Mouse (Mus musculus) CD4-positive, CD25-positive, alpha-beta regulatory T cell, adult 4 months (primary cell): Measurements from ENCODE around the gene Pih1d3. TPM values are rescaled to one million over a fixed set of nuclear protein-coding genes. Genes with fewer than 3 reads are reported as not detected.

Experiments
- ATAC-seq: one replicate; pipeline ENCODE4 v1.8.0; 2017
- polyA plus RNA-seq, 2 experiments: library from polyadenylated mRNA; unstranded; fragments of 100-300 nt; shearing (Covaris generic); gene quantifications; one replicate each; pipeline ENCODE4 v1.2.1; 2017

The Pih1d3 gene
- not detected for polyA plus RNA-seq

- ATAC-seq: no peak
These were observed at the start of gene Pih1d3, which contains the start of gene 4931428L18Rik for GRCm38 (mm10) chr1:31222564-31222963. Gene Pih1d3 (plus strand): TSS chr1:31222838. Gene 4931428L18Rik (minus strand): TSS chr1:31222684.

DNA sequence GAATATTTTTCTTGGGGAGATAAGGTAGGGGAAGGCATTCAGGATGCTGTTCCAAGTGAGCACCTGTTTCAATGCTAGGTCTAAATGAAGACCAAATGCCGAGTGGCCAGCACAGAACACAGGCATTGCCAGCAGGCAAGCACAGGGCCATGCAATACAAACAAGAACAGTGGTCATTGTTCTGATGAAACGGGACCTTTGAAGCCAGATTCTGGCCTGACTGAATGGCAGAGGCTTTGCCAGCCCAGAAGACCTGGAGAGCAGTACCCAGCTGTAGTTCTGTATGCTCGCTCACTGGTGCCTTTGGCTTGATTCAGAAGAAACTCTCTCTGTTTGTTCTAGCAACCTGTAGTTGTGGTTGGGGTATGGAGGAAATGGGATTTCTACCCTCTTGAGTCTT, 47.2 kb upstream of the Pih1d3 start:
- ATAC-seq: no peak

DNA sequence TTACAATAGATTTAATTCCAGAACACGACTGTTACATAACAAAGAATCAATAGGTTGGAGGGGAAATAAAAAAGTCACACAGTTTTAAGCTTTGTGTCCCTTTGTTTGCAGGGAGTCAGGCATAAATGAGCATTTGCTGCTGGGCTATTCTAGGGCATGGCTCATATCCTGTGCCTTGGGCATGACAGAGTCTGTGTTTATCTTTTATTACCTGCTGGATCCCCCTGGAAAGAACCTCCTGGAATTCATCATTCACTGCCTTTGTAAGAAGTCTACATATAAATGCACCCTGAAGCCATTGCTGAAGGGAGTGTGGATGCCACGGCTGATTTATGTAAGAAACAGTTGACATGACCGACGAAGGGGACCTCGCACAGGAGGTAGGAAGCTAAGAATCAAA, 46.5 kb upstream of the Pih1d3 start, which contains the start of gene Lgsn:
Lgsn (plus strand) TSS at position 301 of the 400 bp plus-strand sequence.
- ATAC-seq: no peak

- no peak for ATAC-seq
These were observed 44.4 kb upstream of the Pih1d3 start for GRCm38 (mm10) chr1:31178264-31178663.

- ATAC-seq: no peak
These were observed 32.3 kb upstream of the Pih1d3 start for GRCm38 (mm10) chr1:31190237-31190866.

- ATAC-seq: no peak
These were observed 27.0 kb upstream of the Pih1d3 start for GRCm38 (mm10) chr1:31195633-31196032.

- ATAC-seq: no peak
These were observed 25.7 kb upstream of the Pih1d3 start for GRCm38 (mm10) chr1:31196959-31197358.

- ATAC-seq: no peak
These were observed 18.9 kb upstream of the Pih1d3 start for GRCm38 (mm10) chr1:31203771-31204170.

GRCm38 (mm10) chr1:31205346-31205745, 17.3 kb upstream of the Pih1d3 start:
- ATAC-seq: no peak

- ATAC-seq: no peak
These were observed 16.9 kb upstream of the Pih1d3 start for GRCm38 (mm10) chr1:31205770-31206169.

DNA sequence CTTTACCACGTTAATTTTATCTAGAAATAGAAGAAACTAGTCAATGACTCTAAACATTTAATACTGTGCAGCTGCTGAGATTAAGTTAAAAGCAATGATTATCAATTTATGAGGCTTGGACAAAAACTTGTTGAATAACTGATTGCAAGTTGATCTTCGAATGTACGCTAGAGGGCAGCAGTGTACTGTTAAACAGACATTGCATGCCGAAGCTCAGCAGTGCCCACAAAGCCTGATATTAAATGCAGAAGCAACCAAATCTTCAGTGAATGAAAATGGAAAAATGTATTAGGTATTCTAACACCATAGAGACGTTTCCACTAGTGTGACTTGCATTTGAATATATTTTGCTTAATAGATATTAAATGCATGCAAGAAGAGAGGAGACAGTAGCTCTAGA, 12.5 kb upstream of the Pih1d3 start:
- ATAC-seq: no peak

- ATAC-seq: no peak
These were observed 7.8 kb upstream of the Pih1d3 start for GRCm38 (mm10) chr1:31214831-31215230.

DNA sequence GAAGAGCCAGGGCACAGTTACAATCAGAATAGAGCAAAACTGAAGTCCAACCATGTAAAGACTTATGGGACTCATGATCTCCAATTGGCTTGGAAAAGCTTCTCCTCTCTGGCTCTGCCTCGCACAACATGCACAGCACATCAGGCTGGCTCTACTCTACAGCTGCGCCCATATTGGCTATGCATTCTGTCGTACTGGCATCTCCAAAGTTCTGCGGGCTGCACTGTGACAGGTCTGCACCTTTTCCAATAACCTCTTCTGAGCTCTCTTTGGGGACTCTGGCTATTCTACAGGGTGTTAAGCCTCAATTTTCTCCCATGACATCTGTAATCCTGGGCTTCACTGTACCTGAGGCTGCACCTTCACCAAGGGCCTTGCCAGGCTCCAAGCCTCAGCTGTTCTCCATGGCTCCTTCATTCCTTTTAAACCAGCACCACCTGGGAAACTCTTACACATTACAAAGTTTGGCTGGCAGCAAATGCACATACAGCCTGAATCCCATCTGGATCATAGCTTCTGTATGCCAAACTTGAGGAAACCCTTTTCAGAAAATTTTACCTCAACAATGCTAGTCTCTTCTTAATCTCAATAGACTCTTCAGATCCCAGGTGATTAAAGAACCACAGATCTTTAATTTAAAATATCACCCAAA, 1.9 kb upstream of the Pih1d3 start:
- ATAC-seq: no peak

GRCm38 (mm10) chr1:31233319-31234036, 10.8 kb downstream of the Pih1d3 start:
- ATAC-seq: no peak

- no peak for ATAC-seq
These were observed 37.7 kb downstream of the Pih1d3 start for GRCm38 (mm10) chr1:31260218-31260923.

Other genes starting within 250 kb of the Pih1d3 start
- gene AC153137.1, start 244.9 kb upstream of the Pih1d3 start, polyA plus RNA-seq: not detected
- not detected for gene Lgsn, start 46.4 kb upstream of the Pih1d3 start, polyA plus RNA-seq
- gene 4931428L18Rik, start 154 bp upstream of the Pih1d3 start, polyA plus RNA-seq: not detected